Mouse (Mus musculus) ES-E14 (cell line): Measurements from ENCODE around the gene Rpl13a.

Experiments
- CHD2 ChIP-seq: IDR thresholded peaks from 2 replicates; pipeline ENCODE4 v1.6.1; 2014; ENCODE audit warnings: mild to moderate bottlenecking, low read depth, low read length, inconsistent platforms
- MAFK ChIP-seq: IDR thresholded peaks from 2 replicates; pipeline ENCODE4 v1.6.1; 2014; ENCODE audit warnings: mild to moderate bottlenecking, low read depth, low read length, inconsistent platforms; ENCODE audit not compliant: insufficient read depth
- ZC3H11A ChIP-seq: IDR thresholded peaks from 2 replicates; pipeline ENCODE4 v1.6.1; 2012; ENCODE audit warnings: low read depth, mild to moderate bottlenecking, inconsistent platforms, low read length, borderline replicate concordance
- ZNF384 ChIP-seq: IDR thresholded peaks from 2 replicates; pipeline ENCODE4 v1.6.1; 2012; ENCODE audit warnings: low read depth, low read length, inconsistent platforms

GRCm38 (mm10) chr7:45160866-45161265 lies 32.3 kb upstream of the Rpl13a start:
- TF ChIP-seq ZNF384 (no peak), MAFK (no peak), ZC3H11A (no peak), CHD2 (no peak)
